ENCODE assay signal across 31 mouse cellular contexts in genomic region chr10:94345509-94346252, GRCm38 (mm10). TPM values are rescaled to one million over a fixed set of nuclear protein-coding genes. Genes with fewer than 3 reads are reported as not detected.
DNase-seq lines count a peak whose midpoint lies in the region; ATAC-seq lines count a peak whose summit lies in the region.
"Had no signal": no experiment of that assay in that cellular context is flagged by ENCODE, and none has a peak within 500 bp of the region (broad histone marks: within the 10 kb centered on the region; RNA-seq: fewer than 3 reads in every experiment).

No protein-coding gene starts in this region.

- H3K4me3 ChIP-seq in midbrain, embryonic 11.5 days (ENCODE audit: low read depth, low read length) = no peak overlapping the region
- H3K4me3 ChIP-seq in midbrain, embryonic 15.5 days = no peak overlapping the region
- H3K4me3 ChIP-seq in kidney, embryonic 14.5 days (ENCODE audit: low read length) = no peak overlapping the region
- H3K4me3 ChIP-seq: forebrain, embryonic 10.5 days; forebrain, embryonic 13.5 days; heart, embryonic 12.5 days; heart, embryonic 15.5 days; hindbrain, embryonic 10.5 days; hindbrain, embryonic 13.5 days had no signal

- 89% methylated on average over 7 of the region's 7 CpGs for WGBS in midbrain, embryonic 11.5 days
- WGBS in midbrain, embryonic 15.5 days = 89% methylated on average over 7 of the region's 7 CpGs
- 88% methylated on average over 7 of the region's 7 CpGs for WGBS in kidney, embryonic 14.5 days

- no peaks in the 10 kb centered on the region for H3K4me1 ChIP-seq in midbrain, embryonic 11.5 days (ENCODE audit: control insufficient read depth, insufficient read depth, low read length)
- no peaks in the 10 kb centered on the region for H3K4me1 ChIP-seq in midbrain, embryonic 15.5 days
- H3K4me1 ChIP-seq in kidney, embryonic 14.5 days (ENCODE audit: control insufficient read depth, insufficient read depth, low read length) = no peaks in the 10 kb centered on the region
- H3K4me1 ChIP-seq: forebrain, embryonic 13.5 days had no signal

- ATAC-seq in midbrain, embryonic 11.5 days (ENCODE audit: low FRiP score) = no peak
- ATAC-seq in midbrain, embryonic 15.5 days (replicated peaks) = no peak
- ATAC-seq in granulocyte monocyte progenitor cell, adult 5-6 weeks (replicated peaks; ENCODE audit: poor library complexity, severe bottlenecking) = peak; percentile 75
- ATAC-seq in megakaryocyte-erythroid progenitor cell, adult 5-6 weeks (replicated peaks; ENCODE audit: low FRiP score, low TSS enrichment, poor library complexity, severe bottlenecking) = peak; percentile 51; the same call in 1 of the 2 replicates
- no peak for ATAC-seq in kidney, embryonic 14.5 days (ENCODE audit: low FRiP score, low TSS enrichment)
- ATAC-seq: activated CD4-positive, CD25-positive, alpha-beta regulatory T cell, adult 4 months; CD4-positive, CD25-positive, alpha-beta regulatory T cell, adult 4 months; forebrain, embryonic 13.5 days; forebrain, embryonic 16.5 days; hindbrain, embryonic 16.5 days had no signal

- no peaks in the 10 kb centered on the region for H3K9me3 ChIP-seq in midbrain, embryonic 11.5 days (ENCODE audit: control insufficient read depth, low read length)
- no peaks in the 10 kb centered on the region for H3K9me3 ChIP-seq in midbrain, embryonic 15.5 days
- H3K9me3 ChIP-seq in kidney, embryonic 14.5 days (ENCODE audit: control insufficient read depth, low read length) = no peaks in the 10 kb centered on the region
- H3K9me3 ChIP-seq: forebrain, embryonic 10.5 days; forebrain, embryonic 13.5 days; heart, embryonic 12.5 days; heart, embryonic 15.5 days; hindbrain, embryonic 10.5 days; hindbrain, embryonic 13.5 days had no signal

- H3K9ac ChIP-seq in midbrain, embryonic 11.5 days (ENCODE audit: low read length) = no peak overlapping the region
- H3K9ac ChIP-seq in midbrain, embryonic 15.5 days = no peak overlapping the region
- H3K9ac ChIP-seq in kidney, embryonic 14.5 days (ENCODE audit: low read depth, low read length) = no peak overlapping the region
- H3K9ac ChIP-seq: forebrain, embryonic 13.5 days; heart, embryonic 12.5 days; heart, embryonic 15.5 days; hindbrain, embryonic 13.5 days had no signal

- no peaks in the 10 kb centered on the region for H3K27me3 ChIP-seq in midbrain, embryonic 11.5 days (ENCODE audit: control insufficient read depth, insufficient read depth, low read length)
- H3K27me3 ChIP-seq in midbrain, embryonic 15.5 days (replicated peaks) = no peaks in the 10 kb centered on the region
- H3K27me3 ChIP-seq in kidney, embryonic 14.5 days (ENCODE audit: control insufficient read depth, insufficient read depth, low read length) = no peaks in the 10 kb centered on the region
- H3K27me3 ChIP-seq: forebrain, embryonic 13.5 days; heart, embryonic 12.5 days; heart, embryonic 15.5 days; hindbrain, embryonic 13.5 days had no signal

- H3K4me2 ChIP-seq in midbrain, embryonic 11.5 days = no peak overlapping the region
- H3K4me2 ChIP-seq in midbrain, embryonic 15.5 days = no peak overlapping the region
- no peak overlapping the region for H3K4me2 ChIP-seq in kidney, embryonic 14.5 days (replicated peaks; ENCODE audit: low read depth, low read length)
- H3K4me2 ChIP-seq: forebrain, embryonic 13.5 days; hindbrain, embryonic 13.5 days had no signal

- H3K27ac ChIP-seq in midbrain, embryonic 11.5 days (ENCODE audit: low read depth, low read length) = no peak overlapping the region
- H3K27ac ChIP-seq in midbrain, embryonic 15.5 days = no peak overlapping the region
- H3K27ac ChIP-seq in kidney, embryonic 14.5 days (ENCODE audit: low read depth, low read length) = no peak overlapping the region
- H3K27ac ChIP-seq: forebrain, embryonic 10.5 days; forebrain, embryonic 13.5 days; heart, embryonic 15.5 days; hindbrain, embryonic 13.5 days had no signal

- DNase-seq in midbrain, embryonic 11.5 days (ENCODE audit: low spot score, missing footprints) = peak; percentile 45
- DNase-seq in ovary, postnatal 36 days (ENCODE audit: low spot score) = no peak
- DNase-seq: adrenal gland, adult 8-10 months; adrenal gland, postnatal 25 days; cerebellum, adult 11-12 months; cerebellum, adult 8-10 months; cerebellum, postnatal 10 days; cerebellum, postnatal 36 days; gastrocnemius, postnatal 10 days; gastrocnemius, postnatal 36 days; heart, adult 18-20 months; heart, postnatal 10 days; heart, postnatal 36 days had no signal

- no peaks in the 10 kb centered on the region for H3K36me3 ChIP-seq in midbrain, embryonic 11.5 days (ENCODE audit: control insufficient read depth, insufficient read depth, low read length)
- no peaks in the 10 kb centered on the region for H3K36me3 ChIP-seq in midbrain, embryonic 15.5 days (replicated peaks)
- no peaks in the 10 kb centered on the region for H3K36me3 ChIP-seq in kidney, embryonic 14.5 days (ENCODE audit: control insufficient read depth, insufficient read depth, low read length)
- H3K36me3 ChIP-seq: forebrain, embryonic 10.5 days; heart, embryonic 12.5 days; heart, embryonic 15.5 days; hindbrain, embryonic 10.5 days; hindbrain, embryonic 13.5 days had no signal

RNA-seq across cellular contexts. Expression of gene Tmcc3, which starts 33.9 kb away (rescaled TPM):
- 3.2 and 4.0 TPM in 2 replicates for polyA plus RNA-seq in midbrain, embryonic 11.5 days (2014; fragmentation: Nextera tagmentation; extraction: Ambion mirVana)
- polyA plus RNA-seq in midbrain, embryonic 15.5 days (2015; fragmentation: Nextera tagmentation; extraction: Ambion mirVana) = 12.0 and 13.7 TPM in 2 replicates
- total RNA-seq in granulocyte monocyte progenitor cell, adult 5-6 weeks (2014; fragmentation: Nextera tagmentation) = 0.58 and 1.2 TPM in 2 replicates
- total RNA-seq in granulocyte monocyte progenitor cell, adult 5-6 weeks (2017) = 0.65 and 3.1 TPM in 2 replicates
- 0.24 and 2.4 TPM in 2 replicates for total RNA-seq in megakaryocyte-erythroid progenitor cell, adult 5-6 weeks (2014; fragmentation: Nextera tagmentation)
- 0.72 TPM in 1 of 2 replicates, not detected in the other for total RNA-seq in megakaryocyte-erythroid progenitor cell, adult 5-6 weeks (2017)
- polyA plus RNA-seq in kidney, embryonic 14.5 days (2014; fragmentation: Nextera tagmentation; extraction: Ambion mirVana) = 4.0 and 7.2 TPM in 2 replicates

RNA-seq across cellular contexts. Expression of gene Gm4792, which starts 47.2 kb away (rescaled TPM):
- polyA plus RNA-seq in midbrain, embryonic 11.5 days (2014; fragmentation: Nextera tagmentation; extraction: Ambion mirVana) = not detected in 2 replicates
- 0.38 TPM in 1 of 2 replicates, not detected in the other for polyA plus RNA-seq in midbrain, embryonic 15.5 days (2015; fragmentation: Nextera tagmentation; extraction: Ambion mirVana)
- not detected in 2 replicates for total RNA-seq in granulocyte monocyte progenitor cell, adult 5-6 weeks (2014; fragmentation: Nextera tagmentation)
- not detected in 2 replicates for total RNA-seq in granulocyte monocyte progenitor cell, adult 5-6 weeks (2017)
- not detected in 2 replicates for total RNA-seq in megakaryocyte-erythroid progenitor cell, adult 5-6 weeks (2014; fragmentation: Nextera tagmentation)
- total RNA-seq in megakaryocyte-erythroid progenitor cell, adult 5-6 weeks (2017) = not detected in 2 replicates
- not detected in 2 replicates for polyA plus RNA-seq in kidney, embryonic 14.5 days (2014; fragmentation: Nextera tagmentation; extraction: Ambion mirVana)
- total RNA-seq: adrenal gland, adult 8-10 months; adrenal gland, postnatal 25 days; ES-E14; gastrocnemius, postnatal 10 days; gastrocnemius, postnatal 36 days; heart, adult 18-20 months; heart, postnatal 10 days; heart, postnatal 36 days had no signal
- polyA plus RNA-seq: activated CD4-positive, CD25-positive, alpha-beta regulatory T cell, adult 4 months; C2C12; CD4-positive, CD25-positive, alpha-beta regulatory T cell, adult 4 months; embryonic facial prominence, embryonic 11.5 days; embryonic facial prominence, embryonic 14.5 days; forebrain, embryonic 16.5 days; heart, embryonic 12.5 days; heart, embryonic 15.5 days had no signal

Comparison
In these comparisons a context has a peak if more than half of its experiments do, and no peak if none do; other contexts are left out.
1. ATAC-seq: peak in granulocyte monocyte progenitor cell, adult 5-6 weeks (single experiment) and megakaryocyte-erythroid progenitor cell, adult 5-6 weeks (single experiment); none in midbrain, embryonic 11.5 days (single experiment), midbrain, embryonic 15.5 days (single experiment) and kidney, embryonic 14.5 days (single experiment).